Mouse (Mus musculus) intestine, postnatal 0 days (tissue): ENCODE data around the gene Akap6. TPM values are rescaled to one million over a fixed set of nuclear protein-coding genes. Genes with fewer than 3 reads are reported as not detected.

Experiments
- ATAC-seq: fragments of 200-750 bp; cut with Nextera tagmentation; 2 replicates; pipeline ENCODE4 v1.8.0; 2017; ENCODE audit warnings: mild to moderate bottlenecking, moderate TSS enrichment, moderate library complexity
- H3K27ac ChIP-seq: fragments of 300-500 bp; sonication (generic); 2 replicates; pipeline ENCODE4 v1.5.1; 2014; ENCODE audit warnings: mild to moderate bottlenecking, low read depth, low read length, moderate library complexity
- H3K27me3 ChIP-seq: fragments of 300-500 bp; sonication (generic); replicated peaks from 2 replicates; pipeline ENCODE4 v1.6.1; 2014; ENCODE audit warnings: low read length, mixed read lengths; ENCODE audit not compliant: control insufficient read depth, insufficient read depth
- H3K36me3 ChIP-seq: fragments of 300-500 bp; sonication (generic); 2 replicates; pipeline ENCODE4 v1.6.1; 2014; ENCODE audit warnings: mild to moderate bottlenecking, moderate library complexity; ENCODE audit not compliant: control insufficient read depth, insufficient read depth
- H3K4me1 ChIP-seq: fragments of 300-500 bp; sonication (generic); replicated peaks from 2 replicates; pipeline ENCODE4 v1.6.1; 2014; ENCODE audit warnings: antibody characterized with exemption, low read length, mixed read lengths; ENCODE audit not compliant: control insufficient read depth, insufficient read depth
- H3K4me2 ChIP-seq: fragments of 300-500 bp; sonication (generic); replicated peaks from 2 replicates; pipeline ENCODE4 v1.6.1; 2014; ENCODE audit warnings: low read depth, mild to moderate bottlenecking, moderate library complexity
- H3K4me3 ChIP-seq: fragments of 300-500 bp; sonication (generic); 2 replicates; pipeline ENCODE4 v1.5.1; 2014; ENCODE audit warnings: low read depth, low read length
- H3K9ac ChIP-seq: fragments of 300-500 bp; sonication (generic); 2 replicates; pipeline ENCODE4 v1.6.1; 2014; ENCODE audit warnings: mild to moderate bottlenecking, low read depth, low read length
- H3K9me3 ChIP-seq: fragments of 300-500 bp; sonication (generic); 2 replicates; pipeline ENCODE4 v1.6.1; 2016; ENCODE audit warnings: mixed run types; ENCODE audit not compliant: control insufficient read depth
- CTCF ChIP-seq: sonication (generic); IDR thresholded peaks from 2 replicates; pipeline ENCODE4 v1.5.1; 2016; ENCODE audit warnings: low read depth, mild to moderate bottlenecking, control low read depth, antibody characterized with exemption, moderate library complexity
- WGBS: fragments of 180-500 bp; shearing (Covaris S2); extraction: QIAGEN DNeasy Blood & Tissue Kit; methylation state at CpG from one replicate; pipeline ENCODE4 v1.1.7; 2014; 5-methylcytosine and 5-hydroxymethylcytosine counted together
- polyA plus RNA-seq: library from polyadenylated mRNA; unstranded; fragments of >200 nt; fragmentation: Nextera tagmentation; extraction: Ambion mirVana; gene quantifications from 2 replicates; pipeline ENCODE4 v1.2.1, GENCODE M21; 2015

Akap6 gene
- polyA plus RNA-seq, 1 experiment from 2014 or later: 0.73 TPM

GRCm38 (mm10) chr12:53134196-53134595 is 435.0 kb downstream of the Akap6 start:
- no peak for ATAC-seq
- Histone ChIP-seq H3K27ac (no peak overlapping the region), H3K9me3 (no peaks in the 10 kb centered on the region), H3K9ac (no peak overlapping the region), H3K4me1 (no peaks in the 10 kb centered on the region), H3K27me3 (no peaks in the 10 kb centered on the region), H3K36me3 (no peaks in the 10 kb centered on the region), H3K4me3 (no peak overlapping the region), H3K4me2 (no peak overlapping the region)
- WGBS: 72% methylated on average over 2 of the region's 2 CpGs
- TF ChIP-seq CTCF: no peak

GRCm38 (mm10) chr12:53137331-53137730 is 438.1 kb downstream of the Akap6 start:
- Histone ChIP-seq H3K4me2 (no peak overlapping the region), H3K27ac (no peak overlapping the region), H3K4me3 (no peak overlapping the region), H3K9ac (no peak overlapping the region), H3K36me3 (no peaks in the 10 kb centered on the region), H3K27me3 (no peaks in the 10 kb centered on the region), H3K9me3 (no peaks in the 10 kb centered on the region), H3K4me1 (no peaks in the 10 kb centered on the region)
- TF ChIP-seq CTCF: no peak
- 83% methylated on average over 3 of the region's 3 CpGs for WGBS
- ATAC-seq: no peak

- 64% methylated on average over 6 of the region's 6 CpGs for WGBS
- no peak for TF ChIP-seq CTCF
- H3K4me1 ChIP-seq: no peaks in the 10 kb centered on the region
- H3K27ac ChIP-seq: no peak overlapping the region
- H3K9ac ChIP-seq: no peak overlapping the region
- H3K36me3 ChIP-seq: no peaks in the 10 kb centered on the region
- no peak overlapping the region for H3K4me3 ChIP-seq
- no peaks in the 10 kb centered on the region for H3K9me3 ChIP-seq
- H3K4me2 ChIP-seq: no peak overlapping the region
- ATAC-seq: no peak
- no peaks in the 10 kb centered on the region for H3K27me3 ChIP-seq
Measured at GRCm38 (mm10) chr12:53144122-53144695, 445.0 kb downstream of the Akap6 start.

- Histone ChIP-seq H3K4me3 (no peak overlapping the region), H3K27me3 (no peaks in the 10 kb centered on the region), H3K36me3 (no peaks in the 10 kb centered on the region), H3K9me3 (no peaks in the 10 kb centered on the region), H3K9ac (no peak overlapping the region), H3K27ac (no peak overlapping the region), H3K4me1 (no peaks in the 10 kb centered on the region), H3K4me2 (no peak overlapping the region)
- ATAC-seq: no peak
- no peak for TF ChIP-seq CTCF
- 96% methylated on average over 10 of the region's 10 CpGs for WGBS
Measured at GRCm38 (mm10) chr12:53144760-53145159, 445.6 kb downstream of the Akap6 start.

- TF ChIP-seq CTCF: no peak
Measured at GRCm38 (mm10) chr12:53145516-53145915, 446.3 kb downstream of the Akap6 start.

GRCm38 (mm10) chr12:53146460-53147050 is 447.4 kb downstream of the Akap6 start:
- H3K4me2 ChIP-seq: 0 out of 2 replicates have a peak overlapping the region, but pooled peaks have one; percentile 13
- H3K9me3 ChIP-seq: no peaks in the 10 kb centered on the region
- H3K27ac ChIP-seq: no peak overlapping the region
- no peak for TF ChIP-seq CTCF
- WGBS: 42% methylated on average over 11 of the region's 11 CpGs
- H3K27me3 ChIP-seq: no peaks in the 10 kb centered on the region
- H3K4me1 ChIP-seq: no peaks in the 10 kb centered on the region
- no peak overlapping the region for H3K4me3 ChIP-seq
- no peak overlapping the region for H3K9ac ChIP-seq
- ATAC-seq: no peak
- no peaks in the 10 kb centered on the region for H3K36me3 ChIP-seq

More at GRCm38 (mm10) chr12:53145516-53145915, 446.3 kb downstream of the Akap6 start:
- Histone ChIP-seq H3K27me3 (no peaks in the 10 kb centered on the region), H3K4me1 (no peaks in the 10 kb centered on the region), H3K9me3 (no peaks in the 10 kb centered on the region), H3K4me2 (no peak overlapping the region), H3K4me3 (no peak overlapping the region), H3K36me3 (no peaks in the 10 kb centered on the region), H3K27ac (no peak overlapping the region), H3K9ac (no peak overlapping the region)
- 62% methylated on average over 4 of the region's 4 CpGs for WGBS
- no peak for ATAC-seq
